Mouse (Mus musculus) bone marrow, adult 2 months (tissue): ENCODE data around the gene Tarm1.

ENCODE experiments used
- CTCF ChIP-seq: fragments of 200-500 bp; IDR thresholded peaks from 2 replicates; pipeline ENCODE4 v1.5.1; 2011; ENCODE audit warnings: low read length, control low read depth; ENCODE audit not compliant: control insufficient read depth, insufficient read depth
- POLR2A ChIP-seq: fragments of 200-500 bp; IDR thresholded peaks from 2 replicates; pipeline ENCODE4 v1.6.1; 2011; ENCODE audit warnings: low read depth, mild to moderate bottlenecking, control low read depth, low read length, borderline replicate concordance; ENCODE audit not compliant: control insufficient read depth

DNA sequence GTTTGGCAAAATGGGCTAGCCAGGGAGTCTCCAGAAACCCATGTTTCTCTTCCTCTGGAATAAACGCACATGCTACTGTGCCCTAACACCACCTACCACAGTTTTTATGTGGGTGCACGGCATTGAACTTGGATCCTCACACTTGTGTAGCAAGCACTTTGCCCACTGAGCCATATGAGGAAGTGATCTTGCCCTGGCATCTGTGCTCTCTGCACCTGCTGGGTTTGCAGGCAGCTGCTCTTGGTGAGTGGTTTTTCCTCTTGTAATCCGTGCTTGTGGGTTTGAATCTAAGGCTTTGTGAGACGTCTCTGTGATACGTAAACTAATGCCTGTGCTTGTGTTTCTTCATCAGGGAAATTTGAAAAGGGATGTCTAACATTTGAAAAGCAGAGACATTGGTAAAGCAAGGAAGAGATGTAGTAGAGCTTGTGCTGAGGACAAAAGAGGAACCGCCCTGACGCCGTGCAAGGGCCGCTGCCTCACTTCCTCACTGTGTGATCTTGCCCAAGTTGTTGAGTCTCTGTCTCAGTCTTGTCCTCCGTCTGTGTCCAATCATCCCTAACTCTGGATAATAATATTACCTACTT is 59.9 kb downstream of the Tarm1 start:
- TF ChIP-seq CTCF (no peak), POLR2A (no peak)
